Mouse (Mus musculus): ENCODE results near the gene Rap1a.

Rap1a gene

GRCm38 (mm10) chr3:105760063-105760462 is 41.1 kb downstream of the Rap1a start:
- no peak for DNase-seq (ENCODE audit: low spot score)

- DNase-seq (ENCODE audit: low spot score) = no peak
These were observed 42.5 kb downstream of the Rap1a start for GRCm38 (mm10) chr3:105758658-105759057.

- no peak for DNase-seq (ENCODE audit: low spot score)
These were observed 43.0 kb downstream of the Rap1a start for GRCm38 (mm10) chr3:105758098-105758497.

- no peak for DNase-seq (ENCODE audit: low spot score)
These were observed 43.6 kb downstream of the Rap1a start for GRCm38 (mm10) chr3:105757323-105758083.

GRCm38 (mm10) chr3:105756505-105756904 is 44.6 kb downstream of the Rap1a start:
- DNase-seq (ENCODE audit: low spot score) = no peak

GRCm38 (mm10) chr3:105755123-105755522 is 46.0 kb downstream of the Rap1a start:
- no peak for DNase-seq (ENCODE audit: low spot score)

- DNase-seq (ENCODE audit: low spot score) = no peak
These were observed 47.0 kb downstream of the Rap1a start for GRCm38 (mm10) chr3:105754184-105754583.

GRCm38 (mm10) chr3:105750810-105751209 is 50.3 kb downstream of the Rap1a start:
- no peak for DNase-seq (ENCODE audit: low spot score)

- no peak for DNase-seq (ENCODE audit: low spot score)
These were observed 54.6 kb downstream of the Rap1a start for GRCm38 (mm10) chr3:105746542-105746941.

GRCm38 (mm10) chr3:105737666-105738065 is 63.5 kb downstream of the Rap1a start:
- DNase-seq (ENCODE audit: low spot score) = no peak

- DNase-seq (ENCODE audit: low spot score) = no peak
These were observed 64.1 kb downstream of the Rap1a start for GRCm38 (mm10) chr3:105737070-105737469.

- no peak for DNase-seq (ENCODE audit: low spot score)
These were observed 65.0 kb downstream of the Rap1a start for GRCm38 (mm10) chr3:105736148-105736547.

GRCm38 (mm10) chr3:105735285-105735684 is 65.9 kb downstream of the Rap1a start:
- DNase-seq (ENCODE audit: low spot score) = no peak

GRCm38 (mm10) chr3:105733538-105733937 is 67.6 kb downstream of the Rap1a start:
- DNase-seq (ENCODE audit: low spot score) = no peak

- DNase-seq (ENCODE audit: low spot score) = no peak
These were observed 68.8 kb downstream of the Rap1a start for GRCm38 (mm10) chr3:105732360-105732759.

GRCm38 (mm10) chr3:105726037-105726436 is 75.1 kb downstream of the Rap1a start:
- DNase-seq (ENCODE audit: low spot score) = peak; percentile 74

- DNase-seq (ENCODE audit: low spot score) = no peak
These were observed 78.6 kb downstream of the Rap1a start for GRCm38 (mm10) chr3:105722510-105722909.

GRCm38 (mm10) chr3:105721681-105722201 is 79.4 kb downstream of the Rap1a start:
- DNase-seq (ENCODE audit: low spot score) = no peak

- no peak for DNase-seq (ENCODE audit: low spot score)
These were observed 80.6 kb downstream of the Rap1a start for GRCm38 (mm10) chr3:105720514-105720913.

- DNase-seq (ENCODE audit: low spot score) = no peak
These were observed 81.2 kb downstream of the Rap1a start for GRCm38 (mm10) chr3:105719979-105720378.

- DNase-seq (ENCODE audit: low spot score) = no peak
These were observed 82.4 kb downstream of the Rap1a start for GRCm38 (mm10) chr3:105718746-105719145.

- no peak for DNase-seq (ENCODE audit: low spot score)
These were observed 83.1 kb downstream of the Rap1a start for GRCm38 (mm10) chr3:105717856-105718555.

GRCm38 (mm10) chr3:105716353-105717000 is 84.7 kb downstream of the Rap1a start:
- no peak for DNase-seq (ENCODE audit: low spot score)
